Mouse (Mus musculus): ENCODE measurements at regions not wholly inside any gene's neighbourhood (a gene's known extent, or its start where the extent isn't known, plus 50 kb on each side); places are given as distances from the start of the nearest gene placed in this dataset.
A peak's percentile ranks its signal among the peaks of the same experiment; 100 is the strongest.
"Not testable (repeated sequence)": the region's sequence is repeated elsewhere in the genome, so short reads cannot be mapped to it uniquely, and the experiment has no call there.

GRCm38 (mm10) chr9:76407549-76407948 is 83.9 kb upstream of the Hcrtr2 start:
- H3K9me3 ChIP-seq (ENCODE audit: low read length): no peaks in the 10 kb centered on the region
- ATAC-seq: no peak
- H3K36me3 ChIP-seq (ENCODE audit: insufficient read depth): no peaks in the 10 kb centered on the region
- TF ChIP-seq CTCF (IDR thresholded peaks at IDR 0.05; ENCODE audit: low read depth): no peak
- H3K9ac ChIP-seq: no peak overlapping the region
- 87% methylated on average over 3 of the region's 3 CpGs for WGBS
- no peaks in the 10 kb centered on the region for H3K4me1 ChIP-seq (ENCODE audit: insufficient read depth)
- H3K27ac ChIP-seq (ENCODE audit: low read depth, low read length): no peak overlapping the region
- no peak overlapping the region for H3K4me2 ChIP-seq (ENCODE audit: low read depth)
- no peak overlapping the region for H3K4me3 ChIP-seq (ENCODE audit: low read depth, low read length)
- H3K27me3 ChIP-seq (ENCODE audit: insufficient read depth, low read length): no peaks in the 10 kb centered on the region
- DNase-seq: no peak

GRCm38 (mm10) chr9:76401897-76402670 is 78.4 kb upstream of the Hcrtr2 start:
- not testable (repeated sequence) for H3K4me1 ChIP-seq (ENCODE audit: insufficient read depth); H3K9me3 ChIP-seq (ENCODE audit: low read length); H3K9ac ChIP-seq; H3K4me2 ChIP-seq (ENCODE audit: low read depth); H3K4me3 ChIP-seq (ENCODE audit: low read depth, low read length); DNase-seq; ATAC-seq; H3K27ac ChIP-seq (ENCODE audit: low read depth, low read length); H3K36me3 ChIP-seq (ENCODE audit: insufficient read depth); H3K27me3 ChIP-seq (ENCODE audit: insufficient read depth, low read length)
- WGBS: 74% methylated on average over 8 of the region's 8 CpGs

GRCm38 (mm10) chr9:76400900-76401299 is 77.2 kb upstream of the Hcrtr2 start:
- H3K27ac ChIP-seq (ENCODE audit: low read depth, low read length): no peak overlapping the region
- no peak overlapping the region for H3K4me2 ChIP-seq (ENCODE audit: low read depth)
- no peaks in the 10 kb centered on the region for H3K36me3 ChIP-seq (ENCODE audit: insufficient read depth)
- no peaks in the 10 kb centered on the region for H3K9me3 ChIP-seq (ENCODE audit: low read length)
- ATAC-seq: no peak
- H3K9ac ChIP-seq: no peak overlapping the region
- no peak for DNase-seq
- H3K27me3 ChIP-seq (ENCODE audit: insufficient read depth, low read length): no peaks in the 10 kb centered on the region
- no peak overlapping the region for H3K4me3 ChIP-seq (ENCODE audit: low read depth, low read length)
- no peak for TF ChIP-seq CTCF (IDR thresholded peaks at IDR 0.05; ENCODE audit: low read depth)
- H3K4me1 ChIP-seq (ENCODE audit: insufficient read depth): no peaks in the 10 kb centered on the region

- no peaks in the 10 kb centered on the region for H3K36me3 ChIP-seq (ENCODE audit: insufficient read depth)
- H3K27me3 ChIP-seq (ENCODE audit: insufficient read depth, low read length): no peaks in the 10 kb centered on the region
- no peaks in the 10 kb centered on the region for H3K4me1 ChIP-seq (ENCODE audit: insufficient read depth)
- H3K9ac ChIP-seq: no peak overlapping the region
- H3K4me2 ChIP-seq (ENCODE audit: low read depth): no peak overlapping the region
- no peaks in the 10 kb centered on the region for H3K9me3 ChIP-seq (ENCODE audit: low read length)
- no peak for ATAC-seq
- H3K27ac ChIP-seq (ENCODE audit: low read depth, low read length): no peak overlapping the region
- 89% methylated on average over 1 of the region's 1 CpGs for WGBS
- no peak for TF ChIP-seq CTCF (IDR thresholded peaks at IDR 0.05; ENCODE audit: low read depth)
- H3K4me3 ChIP-seq (ENCODE audit: low read depth, low read length): no peak overlapping the region
- no peak for DNase-seq
These were observed 70.1 kb upstream of the Hcrtr2 start for GRCm38 (mm10) chr9:76393763-76394162.

- Histone ChIP-seq H3K4me2 (ENCODE audit: low read depth) (no peak overlapping the region), H3K36me3 (ENCODE audit: insufficient read depth) (no peaks in the 10 kb centered on the region), H3K4me1 (ENCODE audit: insufficient read depth) (no peaks in the 10 kb centered on the region), H3K9ac (no peak overlapping the region), H3K4me3 (ENCODE audit: low read depth, low read length) (no peak overlapping the region), H3K27ac (ENCODE audit: low read depth, low read length) (no peak overlapping the region), H3K9me3 (ENCODE audit: low read length) (no peaks in the 10 kb centered on the region), H3K27me3 (ENCODE audit: insufficient read depth, low read length) (no peaks in the 10 kb centered on the region)
- 47% methylated on average over 1 of the region's 1 CpGs for WGBS
- no peak for ATAC-seq
- TF ChIP-seq CTCF (IDR thresholded peaks at IDR 0.05; ENCODE audit: low read depth): peak; percentile 57
- peak; percentile 2 for DNase-seq
These were observed 67.2 kb upstream of the Hcrtr2 start for GRCm38 (mm10) chr9:76390839-76391238.

Data from forebrain, postnatal 0 days (tissue).